Mouse (Mus musculus) liver, embryonic 15.5 days (tissue): Measurements from ENCODE around the gene Hist1h4f. TPM values are rescaled to one million over a fixed set of nuclear protein-coding genes. Genes with fewer than 3 reads are reported as not detected.
A peak's percentile ranks its signal among the peaks of the same experiment; 100 is the strongest.
"Not testable (repeated sequence)": the region's sequence is repeated elsewhere in the genome, so short reads cannot be mapped to it uniquely, and the experiment has no call there.

ENCODE experiments used
- ATAC-seq: fragments of 200-750 bp; cut with Nextera tagmentation; 2 replicates; pipeline ENCODE4 v1.8.0; 2017; ENCODE audit warnings: moderate number of reproducible peaks, mild to moderate bottlenecking, moderate library complexity; ENCODE audit not compliant: insufficient read depth
- H3K27ac ChIP-seq: fragments of 300-500 bp; sonication (generic); replicated peaks from 2 replicates; pipeline ENCODE4 v1.5.1; 2015; ENCODE audit warnings: mild to moderate bottlenecking, inconsistent platforms
- H3K27me3 ChIP-seq: fragments of 300-500 bp; sonication (generic); 2 replicates; pipeline ENCODE4 v1.6.1; 2015; ENCODE audit warnings: mild to moderate bottlenecking, inconsistent platforms
- H3K36me3 ChIP-seq: fragments of 300-500 bp; sonication (generic); replicated peaks from 2 replicates; pipeline ENCODE4 v1.6.1; 2015; ENCODE audit warnings: moderate library complexity, mild to moderate bottlenecking, inconsistent platforms
- H3K4me1 ChIP-seq: fragments of 300-500 bp; sonication (generic); replicated peaks from 2 replicates; pipeline ENCODE4 v1.6.1; 2015; ENCODE audit warnings: inconsistent platforms
- H3K4me2 ChIP-seq: fragments of 300-500 bp; sonication (generic); 2 replicates; pipeline ENCODE4 v1.6.1; 2015; ENCODE audit warnings: moderate library complexity, mild to moderate bottlenecking, inconsistent platforms
- H3K4me3 ChIP-seq: fragments of 300-500 bp; sonication (generic); replicated peaks from 2 replicates; pipeline ENCODE4 v1.5.1; 2015; ENCODE audit warnings: mild to moderate bottlenecking, inconsistent platforms
- H3K9ac ChIP-seq: fragments of 300-500 bp; sonication (generic); 2 replicates; pipeline ENCODE4 v1.6.1; 2015; ENCODE audit warnings: moderate library complexity, mild to moderate bottlenecking, inconsistent platforms
- H3K9me3 ChIP-seq: fragments of 300-500 bp; sonication (generic); replicated peaks from 2 replicates; pipeline ENCODE4 v1.6.1; 2016; ENCODE audit warnings: inconsistent platforms
- WGBS: fragments of 180-500 bp; shearing (Covaris S2); methylation state at CpG from one replicate; pipeline ENCODE4 v1.1.7; 2015; ENCODE audit warnings: mixed read lengths; ENCODE audit not compliant: insufficient replicate concordance; 5-methylcytosine and 5-hydroxymethylcytosine counted together
- polyA plus RNA-seq: library from polyadenylated mRNA; unstranded; fragments of >200 nt; fragmentation: Nextera tagmentation; extraction: Ambion mirVana; gene quantifications from 2 replicates; pipeline ENCODE4 v1.2.1, GENCODE M21; 2015

The Hist1h4f gene
- polyA plus RNA-seq, 1 experiment from 2014 or later: 1.4 TPM

DNA sequence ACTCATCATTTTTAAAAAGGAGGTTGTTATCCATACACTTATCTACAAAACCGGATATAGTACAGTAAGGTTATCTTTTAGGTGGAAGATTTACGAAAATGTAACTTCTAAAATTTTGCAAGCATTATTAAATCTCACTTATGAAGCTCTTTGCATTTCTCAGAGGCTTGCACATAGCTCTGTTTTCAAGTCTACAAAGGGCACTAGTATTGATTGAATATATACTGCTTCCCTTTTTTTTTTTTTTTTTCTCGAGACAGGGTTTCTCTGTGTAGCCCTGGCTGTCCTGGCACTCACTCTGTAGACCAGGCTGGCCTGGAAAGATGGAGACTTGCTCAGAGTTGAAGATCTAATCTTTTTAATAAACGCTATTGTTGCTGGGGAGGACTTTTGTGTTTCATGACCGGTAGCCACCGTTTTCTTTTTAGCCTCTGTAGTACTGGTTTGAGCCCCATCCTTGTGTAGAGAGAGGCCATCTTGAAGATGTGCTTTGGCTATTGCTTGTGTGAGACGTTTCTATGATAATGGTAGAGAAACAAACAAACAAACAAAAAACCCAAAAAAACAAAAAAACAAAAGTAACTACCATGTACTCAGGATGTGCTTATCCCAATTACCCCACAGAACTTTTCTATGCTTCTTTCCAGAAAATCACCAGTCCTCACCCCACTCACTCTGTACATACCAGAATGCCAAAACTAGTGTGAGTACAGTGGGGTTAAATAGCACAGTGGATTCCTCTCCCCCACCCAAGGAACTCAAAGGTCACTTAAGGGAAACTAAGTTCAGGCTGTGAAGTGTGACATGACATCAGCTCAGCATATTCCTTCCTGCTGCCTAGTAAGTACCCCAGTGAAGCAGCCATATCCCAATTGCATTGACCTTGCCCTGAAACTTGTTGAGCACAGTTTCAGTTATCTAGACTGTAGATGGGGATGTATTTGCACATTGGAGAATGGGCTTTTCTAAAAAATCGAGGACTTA lies 775 bp upstream of the Hist1h4f start:
- H3K9me3 ChIP-seq: no peaks in the 10 kb centered on the region
- no peaks in the 10 kb centered on the region for H3K27me3 ChIP-seq
- peak overlapping the region; percentile 56 for H3K4me3 ChIP-seq
- H3K4me2 ChIP-seq: peak overlapping the region; percentile 64
- peaks cover 56% of the 10 kb centered on the region for H3K4me1 ChIP-seq
- H3K27ac ChIP-seq: peak overlapping the region; percentile 95
- no peaks in the 10 kb centered on the region for H3K36me3 ChIP-seq
- no peak for ATAC-seq
- peak overlapping the region; percentile 62 for H3K9ac ChIP-seq
- 30% methylated on average over 8 of the region's 8 CpGs for WGBS

DNA sequence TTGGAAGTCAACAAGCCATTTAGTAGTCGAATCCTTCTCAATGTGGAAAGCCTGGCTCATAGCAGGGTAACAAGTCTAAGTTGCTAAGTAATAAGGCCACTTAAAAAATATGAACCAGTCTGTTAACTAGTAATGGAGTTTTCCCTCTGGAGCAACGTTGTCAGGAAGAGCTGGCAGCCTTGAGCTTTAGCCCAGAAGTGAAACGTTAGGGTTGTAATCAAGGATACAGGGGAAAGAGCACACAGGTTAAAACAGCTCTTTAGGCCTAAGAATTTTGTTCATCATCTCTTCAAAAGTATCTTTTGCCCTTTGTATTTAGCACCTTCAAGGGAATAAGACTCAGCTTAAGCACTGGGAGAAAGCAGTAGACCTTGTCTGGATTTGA lies 695 bp downstream of the Hist1h4f start:
- H3K4me2 ChIP-seq: peak overlapping the region; percentile 64
- H3K27ac ChIP-seq: peak overlapping the region; percentile 95
- H3K27me3 ChIP-seq: no peaks in the 10 kb centered on the region
- H3K36me3 ChIP-seq: no peaks in the 10 kb centered on the region
- 1% methylated on average over 3 of the region's 3 CpGs for WGBS
- ATAC-seq: peak; percentile 1
- H3K9me3 ChIP-seq: no peaks in the 10 kb centered on the region
- peaks cover 61% of the 10 kb centered on the region for H3K4me1 ChIP-seq
- H3K9ac ChIP-seq: peak overlapping the region; percentile 62
- H3K4me3 ChIP-seq: peak overlapping the region; percentile 56

DNA sequence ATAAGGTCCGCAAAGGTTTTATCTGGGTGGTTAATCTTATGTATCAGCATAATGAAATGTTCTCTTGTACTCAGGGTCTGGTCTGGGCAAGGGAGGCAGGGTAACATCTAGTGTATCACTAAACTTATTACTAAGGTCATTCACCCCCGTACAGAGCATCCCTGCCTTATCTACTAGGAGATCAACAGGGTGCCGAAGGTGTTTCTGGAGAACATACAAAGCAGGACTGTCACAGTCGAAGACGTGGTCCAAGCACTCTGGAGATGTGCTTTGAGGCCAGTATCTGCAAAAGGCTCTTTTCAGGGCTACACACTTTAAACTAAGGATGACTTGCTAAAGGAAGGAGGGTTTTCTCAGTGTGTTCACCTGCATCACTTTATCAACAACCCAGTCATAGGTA lies 4.8 kb downstream of the Hist1h4f start:
- H3K36me3 ChIP-seq: no peaks in the 10 kb centered on the region
- H3K9me3 ChIP-seq: no peaks in the 10 kb centered on the region
- H3K27me3 ChIP-seq: no peaks in the 10 kb centered on the region
- peak overlapping the region; percentile 87 for H3K27ac ChIP-seq
- peaks cover 33% of the 10 kb centered on the region for H3K4me1 ChIP-seq
- H3K9ac ChIP-seq: 0 out of 2 replicates have a peak overlapping the region, but pooled peaks have one; percentile 3
- peak overlapping the region; percentile 38; the same call in 1 of the 2 replicates for H3K4me3 ChIP-seq
- 70% methylated on average over 5 of the region's 5 CpGs for WGBS
- H3K4me2 ChIP-seq: peak overlapping the region; percentile 60
- ATAC-seq: no peak

DNA sequence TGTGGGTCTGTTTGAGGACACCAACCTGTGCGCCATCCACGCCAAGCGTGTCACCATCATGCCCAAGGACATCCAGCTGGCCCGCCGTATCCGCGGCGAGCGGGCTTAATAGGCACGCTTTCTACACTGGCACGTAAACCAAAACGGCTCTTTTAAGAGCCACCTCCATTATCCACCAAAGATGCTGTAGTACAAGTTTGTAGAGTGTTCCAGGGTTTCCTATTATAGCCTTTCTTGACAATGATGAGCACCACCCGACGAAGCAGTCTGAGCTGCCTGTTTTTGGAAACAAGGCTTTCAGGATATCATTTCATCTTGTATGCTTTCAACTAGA lies 6.7 kb downstream of the Hist1h4f start:
- Histone ChIP-seq H3K27ac (peak overlapping the region; percentile 97), H3K4me3 (peak overlapping the region; percentile 59), H3K4me1 (peaks cover 35% of the 10 kb centered on the region), H3K4me2 (peak overlapping the region; percentile 66), H3K9ac (0 out of 2 replicates have a peak overlapping the region, but pooled peaks have one; percentile 46)
- not testable (repeated sequence) for H3K9me3 ChIP-seq, H3K36me3 ChIP-seq, H3K27me3 ChIP-seq, ATAC-seq
- whole genome bisulfite sequencing: 1% methylated on average over 14 of the region's 14 CpGs

DNA sequence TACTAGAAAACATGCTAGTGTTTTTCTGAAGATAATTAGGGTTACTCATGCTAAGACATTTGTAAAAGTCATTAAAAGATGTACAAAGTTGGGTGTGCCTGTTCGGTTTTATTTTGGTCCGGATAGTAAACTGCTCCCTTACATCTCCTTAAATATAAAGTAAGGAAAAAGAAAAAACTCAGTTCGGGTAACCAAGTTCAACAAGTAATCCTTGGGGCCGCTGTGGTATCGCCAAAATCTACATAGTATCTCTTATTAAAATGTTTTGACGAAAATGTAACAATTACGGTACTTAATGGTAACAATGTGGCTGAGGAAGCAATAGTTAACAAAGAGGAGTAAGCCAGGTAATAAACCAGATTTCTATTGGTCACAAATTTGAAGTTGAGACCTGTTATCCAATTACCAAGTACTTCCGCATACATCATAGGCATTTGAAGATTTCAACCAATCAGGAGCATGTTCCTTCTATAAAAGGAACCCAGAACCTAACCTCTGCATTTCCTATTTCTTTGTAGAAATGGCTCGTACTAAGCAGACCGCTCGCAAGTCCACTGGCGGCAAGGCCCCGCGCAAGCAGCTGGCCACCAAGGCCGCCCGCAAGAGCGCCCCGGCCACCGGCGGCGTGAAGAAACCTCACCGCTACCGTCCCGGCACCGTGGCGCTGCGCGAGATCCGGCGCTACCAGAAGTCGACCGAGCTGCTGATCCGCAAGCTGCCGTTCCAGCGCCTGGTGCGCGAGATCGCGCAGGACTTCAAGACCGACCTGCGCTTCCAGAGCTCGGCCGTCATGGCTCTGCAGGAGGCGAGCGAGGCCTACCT lies 7.3 kb downstream of the Hist1h4f start, which contains the start of gene Hist1h3f:
TSS of gene Hist1h3f (plus strand) at position 88 of the 822 bp plus-strand sequence.
- H3K4me3 ChIP-seq: peak within 1 kb of the TSS; percentile 63
- peaks cover 30% of the 10 kb centered on the region for H3K4me1 ChIP-seq
- H3K9me3 ChIP-seq: no peaks in the 10 kb centered on the region
- H3K9ac ChIP-seq: peak within 1 kb of the TSS; percentile 75
- H3K4me2 ChIP-seq: peak within 1 kb of the TSS; percentile 66
- no peaks in the 10 kb centered on the region for H3K36me3 ChIP-seq
- peak within 1 kb of the TSS; percentile 97 for H3K27ac ChIP-seq
- H3K27me3 ChIP-seq: no peaks in the 10 kb centered on the region
- under 1% methylated on average over 31 of the region's 45 CpGs for WGBS
- peak; percentile 75 for ATAC-seq

DNA sequence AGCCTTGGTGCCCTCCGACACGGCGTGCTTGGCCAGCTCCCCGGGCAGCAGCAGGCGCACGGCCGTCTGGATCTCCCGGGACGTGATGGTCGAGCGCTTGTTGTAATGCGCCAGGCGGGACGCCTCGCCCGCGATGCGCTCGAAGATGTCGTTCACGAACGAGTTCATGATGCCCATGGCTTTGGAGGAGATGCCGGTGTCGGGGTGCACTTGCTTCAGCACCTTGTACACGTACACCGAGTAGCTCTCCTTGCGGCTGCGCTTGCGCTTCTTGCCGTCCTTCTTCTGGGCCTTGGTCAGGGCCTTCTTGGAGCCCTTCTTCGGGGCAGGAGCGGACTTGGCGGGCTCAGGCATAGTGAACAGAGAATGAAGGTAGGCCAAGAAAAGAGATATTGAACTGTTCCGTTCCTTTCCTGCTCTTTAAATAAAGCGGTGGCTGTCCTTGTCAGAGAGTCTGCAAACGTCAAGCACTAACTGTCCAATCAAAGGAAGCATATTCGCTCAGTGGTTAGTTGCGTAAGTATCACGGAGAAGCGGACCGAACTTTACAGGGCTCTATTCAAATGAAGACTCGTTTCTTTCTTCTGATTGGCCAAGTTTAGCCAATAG lies 8.3 kb downstream of the Hist1h4f start, which contains the start of gene Hist1h2bh:
TSS of gene Hist1h2bh (minus strand) at position 394 of the 609 bp plus-strand sequence.
- Histone ChIP-seq H3K4me3 (peak within 1 kb of the TSS; percentile 63), H3K4me2 (peak within 1 kb of the TSS; percentile 66), H3K9ac (peak within 1 kb of the TSS; percentile 75), H3K27ac (peak within 1 kb of the TSS; percentile 97), H3K4me1 (peaks cover 35% of the 10 kb centered on the region)
- not testable (repeated sequence) for H3K27me3 ChIP-seq, H3K9me3 ChIP-seq, H3K36me3 ChIP-seq
- peak; percentile 85 for ATAC-seq
- under 1% methylated on average over 42 of the region's 42 CpGs for WGBS

DNA sequence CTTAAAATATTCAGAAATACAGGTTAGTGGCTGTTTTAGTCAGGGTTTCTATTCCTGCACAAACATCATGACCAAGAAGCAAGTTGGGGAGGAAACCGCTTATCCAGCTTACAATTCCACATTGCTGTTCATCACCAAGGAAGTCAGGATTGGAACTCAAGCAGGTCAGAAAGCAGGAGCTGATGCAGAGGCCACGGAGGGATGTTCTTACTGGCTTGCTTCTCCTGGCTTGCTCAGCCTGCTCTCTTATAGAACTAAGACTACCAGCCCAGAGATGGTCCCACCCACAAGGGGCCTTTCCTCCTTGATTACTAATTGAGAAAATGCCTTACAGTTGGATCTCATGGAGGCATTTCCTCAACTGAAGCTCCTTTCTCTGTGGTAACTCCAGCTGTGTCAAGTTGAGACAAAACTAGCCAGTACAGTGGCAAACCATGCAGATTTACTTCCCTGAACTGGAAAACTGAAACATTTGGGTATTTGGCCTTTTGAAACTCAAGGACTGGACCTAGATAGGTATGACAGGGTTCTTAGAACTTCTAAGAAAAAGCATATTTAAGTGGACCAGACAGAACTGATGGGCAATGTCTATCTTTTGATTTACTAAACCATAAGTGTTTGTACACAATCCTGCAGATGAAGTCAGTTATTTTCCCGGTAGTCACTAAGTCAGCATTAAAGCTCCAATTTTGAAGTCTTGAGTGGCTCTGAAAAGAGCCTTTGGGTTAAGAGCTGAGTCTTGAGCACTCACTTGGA lies 9.0 kb downstream of the Hist1h4f start:
- 9% methylated on average over 3 of the region's 3 CpGs for WGBS
- peak overlapping the region; percentile 75 for H3K9ac ChIP-seq
- not testable (repeated sequence) for ATAC-seq, H3K9me3 ChIP-seq, H3K27me3 ChIP-seq, H3K36me3 ChIP-seq
- peak overlapping the region; percentile 97 for H3K27ac ChIP-seq
- peak overlapping the region; percentile 63 for H3K4me3 ChIP-seq
- peak overlapping the region; percentile 66 for H3K4me2 ChIP-seq
- H3K4me1 ChIP-seq: peaks cover 42% of the 10 kb centered on the region

DNA sequence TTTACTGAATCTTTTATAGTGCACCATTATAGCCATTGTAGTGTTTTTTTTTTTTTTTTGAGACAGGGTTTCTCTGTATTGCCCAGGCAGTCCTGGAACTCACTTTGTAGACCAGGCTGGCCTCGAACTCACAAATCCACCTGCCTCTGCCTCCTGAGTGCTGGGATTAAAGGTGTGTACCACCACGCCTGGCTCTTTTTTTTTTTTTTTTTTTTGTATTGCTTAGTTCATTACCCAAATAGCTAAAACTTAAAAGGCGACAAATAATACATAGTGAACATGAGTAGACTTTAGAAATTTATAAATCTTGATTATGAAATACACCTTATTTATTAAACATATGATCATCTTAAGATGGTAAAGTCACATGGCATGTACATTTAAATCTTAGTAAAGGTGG lies 10.0 kb downstream of the Hist1h4f start:
- Histone ChIP-seq H3K4me2 (peak overlapping the region; percentile 66), H3K27ac (peak overlapping the region; percentile 74), H3K27me3 (no peaks in the 10 kb centered on the region), H3K9ac (0 out of 2 replicates have a peak overlapping the region, but pooled peaks have one; percentile 43), H3K9me3 (no peaks in the 10 kb centered on the region), H3K4me1 (peaks cover 45% of the 10 kb centered on the region), H3K4me3 (peak overlapping the region; percentile 63), H3K36me3 (no peaks in the 10 kb centered on the region)
- ATAC-seq: no peak
- WGBS: 46% methylated on average over 3 of the region's 3 CpGs

DNA sequence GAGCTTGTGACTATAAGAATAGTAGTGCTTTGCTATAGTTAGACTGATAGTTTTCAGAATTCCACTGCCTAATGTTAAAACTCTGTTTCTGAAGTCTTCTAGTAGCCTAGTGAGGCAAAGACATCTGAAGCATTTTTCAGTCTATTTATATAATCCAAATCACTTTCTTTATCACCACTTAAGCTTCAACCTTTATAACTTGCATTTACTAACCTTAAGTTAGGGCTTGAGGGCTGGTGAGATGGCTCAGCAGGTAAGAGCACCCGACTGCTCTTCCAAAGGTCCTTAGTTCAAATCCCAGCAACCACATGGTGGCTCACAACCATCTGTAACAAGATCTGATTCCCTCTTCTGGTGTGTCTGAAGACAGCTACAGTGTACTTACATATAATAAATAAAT lies 11.6 kb downstream of the Hist1h4f start:
- not testable (repeated sequence) for H3K9me3 ChIP-seq, H3K4me3 ChIP-seq, H3K9ac ChIP-seq, H3K36me3 ChIP-seq, H3K27me3 ChIP-seq, H3K4me2 ChIP-seq, ATAC-seq
- Histone ChIP-seq H3K27ac (peak overlapping the region; percentile 98; the same call in 1 of the 2 replicates), H3K4me1 (peaks cover 40% of the 10 kb centered on the region)
- WGBS: 66% methylated on average over 1 of the region's 1 CpGs

DNA sequence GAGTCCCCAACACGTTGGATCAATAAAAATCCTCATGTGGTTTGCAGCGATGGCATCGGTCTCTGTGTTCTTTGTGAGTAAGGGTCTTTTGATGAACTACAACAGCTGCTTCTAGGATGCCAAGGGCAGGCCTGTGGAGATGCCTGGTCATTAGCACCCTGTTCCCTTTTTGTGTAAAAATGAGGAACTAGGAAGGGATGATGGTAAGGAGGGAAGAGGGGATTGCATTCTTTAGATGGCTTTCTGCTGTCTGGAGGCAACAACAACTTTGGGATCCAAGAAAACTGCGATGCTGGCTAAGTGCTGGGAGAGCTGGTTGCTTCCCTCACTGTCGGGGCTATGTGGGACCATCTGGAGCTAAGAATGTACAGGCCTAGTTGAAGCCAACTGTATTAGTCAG lies 13.2 kb downstream of the Hist1h4f start:
- ATAC-seq: no peak
- WGBS: 72% methylated on average over 5 of the region's 5 CpGs
- Histone ChIP-seq H3K27me3 (no peaks in the 10 kb centered on the region), H3K4me3 (0 out of 2 replicates have a peak overlapping the region, but pooled peaks have one; percentile 66), H3K36me3 (no peaks in the 10 kb centered on the region), H3K9me3 (no peaks in the 10 kb centered on the region), H3K4me1 (peaks cover 47% of the 10 kb centered on the region), H3K9ac (peak overlapping the region; percentile 73; the same call in 1 of the 2 replicates), H3K27ac (peak overlapping the region; percentile 98), H3K4me2 (peak overlapping the region; percentile 78)
